Mouse (Mus musculus): ENCODE results near the gene Tsen2.

- no peak for TF ChIP-seq CTCF (IDR thresholded peaks at IDR 0.05; ENCODE audit: borderline replicate concordance, insufficient read depth, low read depth, low read length)
- TF ChIP-seq POLR2A (IDR thresholded peaks at IDR 0.05; ENCODE audit: borderline replicate concordance, insufficient read depth, low read length): no peak
Observed at GRCm38 (mm10) chr6:115619818-115620217, 75.4 kb downstream of the Tsen2 start.
